Mouse (Mus musculus) kidney, adult 2 months (tissue): ENCODE data around the gene Cfap299. TPM values are rescaled to one million over a fixed set of nuclear protein-coding genes. Genes with fewer than 3 reads are reported as not detected.

Source experiments
- DNase-seq: peaks from one replicate; pipeline ENCODE4 v3.0.0; 2021
- H3K27ac ChIP-seq: fragments of 200-500 bp; 2 replicates; pipeline ENCODE4 v1.5.1; 2012; ENCODE audit warnings: low read depth, low read length, control low read depth, inconsistent platforms; ENCODE audit not compliant: insufficient read depth
- H3K27me3 ChIP-seq: fragments of 200-500 bp; replicated peaks from 2 replicates; pipeline ENCODE4 v1.6.1; 2012; ENCODE audit warnings: mild to moderate bottlenecking, moderate library complexity, low read length, inconsistent platforms; ENCODE audit not compliant: control insufficient read depth, insufficient read depth
- H3K36me3 ChIP-seq: fragments of 200-500 bp; 2 replicates; pipeline ENCODE4 v1.6.1; 2012; ENCODE audit warnings: mild to moderate bottlenecking, moderate library complexity, low read length, inconsistent platforms; ENCODE audit not compliant: control insufficient read depth, insufficient read depth
- H3K4me1 ChIP-seq: fragments of 200-500 bp; 2 replicates; pipeline ENCODE4 v1.6.1; 2011; ENCODE audit warnings: low read length; ENCODE audit not compliant: control insufficient read depth, insufficient read depth
- H3K4me3 ChIP-seq: fragments of 200-500 bp; 2 replicates; pipeline ENCODE4 v1.5.1; 2011; ENCODE audit warnings: mild to moderate bottlenecking, low read depth, low read length, control low read depth; ENCODE audit not compliant: insufficient read depth
- CTCF ChIP-seq: fragments of 200-500 bp; conservative IDR thresholded peaks from 2 replicates; pipeline ENCODE4 v1.5.1; 2011; ENCODE audit warnings: low read depth, mild to moderate bottlenecking, control low read depth, low read length, moderate library complexity, mixed read lengths; ENCODE audit not compliant: insufficient read depth, insufficient read length
- POLR2A ChIP-seq: fragments of 200-500 bp; IDR thresholded peaks from one replicate; pipeline ENCODE4 v1.6.1; 2011; ENCODE audit warnings: low read depth, low read length, control low read depth
- WGBS: fragments of 180-500 bp; shearing (Covaris S2); methylation state at CpG from one replicate; pipeline ENCODE4 v1.1.7; 2018; 5-methylcytosine and 5-hydroxymethylcytosine counted together
- polyA plus RNA-seq: library from polyadenylated mRNA; depleted of rRNA; stranded (reverse); fragments of >200 nt; gene quantifications from 2 replicates; pipeline ENCODE4 v1.2.3, GENCODE M21; 2012

Gene Cfap299
- polyA plus RNA-seq, 1 experiment: not detected

DNA sequence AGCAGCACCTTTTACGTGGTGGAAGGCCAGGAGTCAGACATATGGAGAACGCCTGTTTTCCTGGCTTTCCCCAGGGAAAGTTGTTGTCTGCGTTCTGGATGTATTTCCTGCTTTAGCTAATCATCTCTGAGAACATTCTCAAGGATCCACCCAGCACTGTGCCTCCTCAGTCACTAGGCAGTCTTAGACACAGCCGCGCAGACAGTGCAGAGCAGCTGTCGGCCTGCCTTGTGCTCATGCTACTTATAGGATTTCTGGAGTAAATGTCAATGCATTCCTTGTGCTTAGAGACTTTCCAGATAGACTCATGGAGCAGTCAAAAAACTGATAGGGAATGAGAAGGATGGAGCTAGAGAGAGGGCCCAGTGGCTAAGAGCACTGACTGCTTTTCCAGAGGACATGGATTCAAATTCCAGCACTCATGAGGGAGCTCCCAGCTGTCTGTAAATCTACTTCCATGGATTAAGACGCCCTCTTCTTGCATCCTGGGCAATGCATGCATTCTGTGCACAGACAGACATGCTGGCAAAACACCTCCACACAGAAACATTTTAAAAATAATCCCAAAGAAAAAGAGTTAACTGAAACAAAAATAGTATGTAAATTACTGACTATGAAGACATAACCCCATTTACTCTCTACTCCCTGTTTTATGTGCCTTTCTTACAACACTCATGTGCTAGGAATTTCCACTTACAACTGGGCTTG lies 193.3 kb downstream of the Cfap299 start:
- no peaks in the 10 kb centered on the region for H3K36me3 ChIP-seq
- TF ChIP-seq POLR2A (no peak), CTCF (no peak)
- DNase-seq: no peak
- H3K27ac ChIP-seq: no peak overlapping the region
- WGBS: 90% methylated on average over 7 of the region's 7 CpGs
- H3K27me3 ChIP-seq: no peaks in the 10 kb centered on the region
- no peak overlapping the region for H3K4me3 ChIP-seq
- H3K4me1 ChIP-seq: 0 out of 2 replicates have a peak, but pooled peaks cover 2% of the 10 kb centered on the region

DNA sequence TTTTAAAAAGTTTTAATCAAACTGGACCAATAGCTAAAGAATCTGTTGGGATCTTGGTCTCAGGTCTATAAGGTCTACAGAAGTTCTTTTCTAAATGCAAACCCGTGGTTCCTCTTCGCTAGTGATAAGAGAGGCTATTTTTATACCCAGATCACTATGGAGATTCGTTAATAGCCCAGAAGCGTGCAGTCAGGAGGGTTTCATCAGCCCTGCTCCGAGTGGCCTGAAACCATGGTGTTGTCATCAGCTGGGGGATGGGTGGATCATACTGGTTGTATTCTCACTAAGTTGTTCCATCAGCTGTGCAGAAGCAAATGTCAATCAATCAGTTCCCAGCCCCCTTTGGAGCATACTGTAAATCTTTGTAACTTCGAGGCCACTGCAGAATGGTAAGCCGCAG lies 193.9 kb downstream of the Cfap299 start:
- TF ChIP-seq POLR2A (no peak), CTCF (no peak)
- Histone ChIP-seq H3K36me3 (no peaks in the 10 kb centered on the region), H3K27me3 (no peaks in the 10 kb centered on the region), H3K4me3 (no peak overlapping the region), H3K4me1 (0 out of 2 replicates have a peak, but pooled peaks cover 2% of the 10 kb centered on the region), H3K27ac (no peak overlapping the region)
- WGBS: 72% methylated on average over 7 of the region's 7 CpGs
- DNase-seq: no peak

DNA sequence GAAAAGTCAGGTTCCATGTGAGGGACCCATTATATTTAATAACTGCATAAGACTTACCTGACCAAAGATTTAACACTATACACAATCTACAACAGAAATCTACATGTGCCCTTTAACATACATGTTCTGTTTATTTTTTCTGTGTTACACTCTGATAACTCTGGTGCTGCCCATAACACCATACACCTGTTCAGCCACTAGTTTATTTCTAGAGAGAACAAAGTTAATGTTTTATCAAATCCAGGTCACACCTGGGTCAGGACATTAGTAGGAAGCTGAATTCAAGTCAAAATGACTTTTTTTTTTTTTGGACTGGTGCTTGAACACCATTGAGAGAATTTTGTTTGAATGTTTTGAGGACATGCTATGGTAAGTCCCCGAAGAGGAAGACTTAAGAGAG lies 194.7 kb downstream of the Cfap299 start:
- Histone ChIP-seq H3K4me3 (no peak overlapping the region), H3K4me1 (0 out of 2 replicates have a peak, but pooled peaks cover 2% of the 10 kb centered on the region), H3K27me3 (no peaks in the 10 kb centered on the region), H3K27ac (no peak overlapping the region), H3K36me3 (no peaks in the 10 kb centered on the region)
- no peak for TF ChIP-seq POLR2A
- TF ChIP-seq CTCF: no peak
- WGBS: 46% methylated on average over 1 of the region's 1 CpGs
- DNase-seq: peak; percentile 62

DNA sequence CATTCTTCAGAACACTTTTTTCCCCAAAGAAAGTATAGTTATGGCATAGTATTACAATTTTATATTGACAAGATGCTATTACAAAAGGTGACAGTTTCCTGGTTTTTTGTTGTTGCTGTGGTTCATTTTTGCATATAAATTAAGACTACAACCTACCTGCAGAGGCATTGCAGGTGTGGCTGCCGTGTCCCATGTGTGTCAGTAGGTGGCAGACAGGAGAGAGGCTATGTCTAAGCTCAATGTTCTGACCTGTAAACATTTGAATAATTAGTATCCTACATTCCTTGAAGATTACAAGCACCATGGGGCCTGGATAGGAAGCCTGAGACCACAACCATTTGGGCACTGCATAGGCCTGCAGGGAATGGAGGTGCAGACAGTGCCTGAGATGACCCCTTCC lies 212.2 kb downstream of the Cfap299 start:
- Histone ChIP-seq H3K27me3 (no peaks in the 10 kb centered on the region), H3K4me3 (no peak overlapping the region), H3K27ac (no peak overlapping the region), H3K36me3 (no peaks in the 10 kb centered on the region), H3K4me1 (no peaks in the 10 kb centered on the region)
- DNase-seq: no peak
- WGBS: 86% methylated on average over 1 of the region's 1 CpGs
- TF ChIP-seq CTCF (peak; percentile 26; the same call in 1 of the 2 replicates), POLR2A (no peak)

DNA sequence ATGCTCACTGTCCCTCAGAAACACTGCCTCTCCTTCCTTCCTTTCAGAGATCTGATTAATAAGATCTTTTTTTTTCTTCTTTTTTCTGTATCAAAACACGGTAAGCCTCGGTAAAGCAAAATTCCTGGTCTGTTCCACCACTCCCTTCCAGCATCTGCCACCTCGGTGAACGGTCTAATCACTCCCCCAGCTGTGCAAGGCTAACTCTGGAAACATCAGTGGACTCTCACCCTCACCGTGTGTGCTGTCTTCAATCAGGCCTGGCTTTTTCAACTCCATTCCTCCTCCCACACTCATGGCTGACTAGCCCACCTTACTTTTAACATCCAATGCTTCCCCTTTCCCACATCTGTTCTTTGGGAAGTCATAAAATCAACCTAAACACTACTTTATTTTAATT lies 221.2 kb downstream of the Cfap299 start:
- no peak for DNase-seq
- no peak overlapping the region for H3K4me3 ChIP-seq
- no peaks in the 10 kb centered on the region for H3K36me3 ChIP-seq
- no peaks in the 10 kb centered on the region; the same call in 1 of the 2 replicates for H3K27me3 ChIP-seq
- TF ChIP-seq POLR2A: no peak
- TF ChIP-seq CTCF: no peak
- H3K27ac ChIP-seq: no peak overlapping the region
- H3K4me1 ChIP-seq: 0 out of 2 replicates have a peak, but pooled peaks cover 2% of the 10 kb centered on the region
- WGBS: 32% methylated on average over 5 of the region's 5 CpGs

DNA sequence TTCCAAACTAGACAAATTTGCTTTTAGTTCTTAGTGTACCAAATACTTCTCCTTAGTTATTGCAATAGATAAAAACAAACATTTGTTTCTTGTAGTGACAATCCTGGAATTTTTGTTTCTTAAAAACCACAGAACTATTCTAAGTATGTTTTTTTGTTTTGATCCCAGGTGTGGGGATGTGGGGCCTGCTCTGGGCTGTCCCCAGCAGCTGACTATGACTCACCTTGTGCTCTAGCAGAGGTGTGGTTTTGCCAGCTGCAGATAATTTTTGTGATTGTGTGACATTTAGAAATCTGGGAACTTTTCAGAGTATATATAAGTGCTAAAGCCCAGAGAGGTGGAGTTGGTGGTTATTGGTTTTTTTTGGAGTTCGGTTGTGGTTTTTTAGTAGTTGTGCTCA lies 221.8 kb downstream of the Cfap299 start:
- no peaks in the 10 kb centered on the region for H3K36me3 ChIP-seq
- H3K4me3 ChIP-seq: no peak overlapping the region
- no peak for DNase-seq
- TF ChIP-seq POLR2A: no peak
- TF ChIP-seq CTCF: no peak
- H3K4me1 ChIP-seq: 0 out of 2 replicates have a peak, but pooled peaks cover 2% of the 10 kb centered on the region
- WGBS: 96% methylated on average over 1 of the region's 1 CpGs
- no peaks in the 10 kb centered on the region; the same call in 1 of the 2 replicates for H3K27me3 ChIP-seq
- H3K27ac ChIP-seq: no peak overlapping the region

DNA sequence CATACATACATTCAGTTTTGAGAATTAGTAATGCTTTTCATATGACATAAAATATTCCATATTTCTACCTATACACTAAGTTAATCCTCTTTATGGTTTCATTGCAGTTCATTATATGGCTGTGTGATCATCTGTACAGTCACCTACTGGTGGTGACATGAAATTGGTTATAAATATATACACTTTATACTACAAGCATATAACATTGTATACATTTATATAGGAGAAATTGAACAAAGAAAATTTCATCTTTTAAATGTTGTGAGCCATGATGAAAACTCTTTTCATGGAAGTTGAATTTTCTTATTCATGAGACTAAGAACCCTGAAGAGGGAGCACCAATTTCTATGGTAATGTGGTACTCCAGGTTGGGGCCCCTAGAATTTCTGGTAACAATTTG lies 223.3 kb downstream of the Cfap299 start, which contains the start of gene Gm11111:
TSS of gene Gm11111 (plus strand) at position 301 of the 400 bp plus-strand sequence.
- Histone ChIP-seq H3K4me1 (0 out of 2 replicates have a peak, but pooled peaks cover 2% of the 10 kb centered on the region), H3K27me3 (no peaks in the 10 kb centered on the region; the same call in 1 of the 2 replicates), H3K4me3 (no peak within 1 kb of the TSS), H3K36me3 (no peaks in the 10 kb centered on the region), H3K27ac (no peak within 1 kb of the TSS)
- TF ChIP-seq POLR2A (no peak), CTCF (no peak)
- no peak for DNase-seq
